Mouse (Mus musculus) MEL (cell line): ENCODE data around the gene Lmntd1. TPM values are rescaled to one million over a fixed set of nuclear protein-coding genes. Genes with fewer than 3 reads are reported as not detected.
A peak's percentile ranks its signal among the peaks of the same experiment; 100 is the strongest.

Experiments used
- DNase-seq: peaks from one replicate; pipeline ENCODE4 v3.0.0; 2011; ENCODE audit warnings: low read depth, low spot score
- H3K27ac ChIP-seq: 2 replicates; pipeline ENCODE4 v1.5.1; 2012; ENCODE audit warnings: low read depth, mild to moderate bottlenecking, control low read depth, low read length, moderate library complexity; ENCODE audit not compliant: control insufficient read depth
- H3K27me3 ChIP-seq, 2 experiments: fragments of 150-350 bp in 1 of 2; sonication (generic) in 1 of 2; 2 replicates each; pipeline ENCODE4 v1.6.1; 2012; ENCODE audit warnings: low read length in 2 of 2, mild to moderate bottlenecking in 2 of 2, improper control_type of control experiment in 1 of 2, moderate library complexity in 1 of 2; ENCODE audit not compliant: insufficient read depth in 2 of 2, control insufficient read depth in 1 of 2
- H3K36me3 ChIP-seq, 2 experiments: 2 replicates each; pipeline ENCODE4 v1.6.1; 2012 to 2014; ENCODE audit warnings: low read length in 2 of 2, improper control_type of control experiment in 1 of 2, inconsistent platforms in 1 of 2, mild to moderate bottlenecking in 1 of 2; ENCODE audit not compliant: insufficient read depth in 2 of 2, control insufficient read depth in 1 of 2
- H3K4me1 ChIP-seq, 2 experiments: fragments of 150-350 bp in 1 of 2; sonication (generic) in 1 of 2; 2 replicates each; pipeline ENCODE4 v1.6.1; 2012; ENCODE audit warnings: low read length in 2 of 2, improper control_type of control experiment in 1 of 2, mild to moderate bottlenecking in 1 of 2; ENCODE audit not compliant: insufficient read depth in 2 of 2, control insufficient read depth in 1 of 2
- H3K4me3 ChIP-seq, 2 experiments: fragments of 150-350 bp in 1 of 2; sonication (generic) in 1 of 2; 2 replicates each; pipeline ENCODE4 v1.5.1; 2012; ENCODE audit warnings: low read depth in 2 of 2, low read length in 2 of 2, mild to moderate bottlenecking in 2 of 2, moderate library complexity in 2 of 2, control low read depth in 1 of 2, improper control_type of control experiment in 1 of 2; ENCODE audit not compliant: control insufficient read depth in 1 of 2, insufficient read depth in 1 of 2
- H3K79me2 ChIP-seq: 2 replicates; pipeline ENCODE4 v1.6.1; 2012; ENCODE audit warnings: mild to moderate bottlenecking, low read length, moderate library complexity; ENCODE audit not compliant: control insufficient read depth, poor library complexity, insufficient read depth
- H3K9ac ChIP-seq: 2 replicates; pipeline ENCODE4 v1.6.1; 2012; ENCODE audit warnings: low read depth, mild to moderate bottlenecking, control low read depth, low read length, moderate library complexity; ENCODE audit not compliant: control insufficient read depth, poor library complexity, severe bottlenecking
- H3K9me3 ChIP-seq: fragments of 150-350 bp; sonication (generic); replicated peaks from 2 replicates; pipeline ENCODE4 v1.6.1; 2012; ENCODE audit warnings: mild to moderate bottlenecking, low read length, improper control_type of control experiment, moderate library complexity; ENCODE audit not compliant: insufficient read depth
- CHD2 ChIP-seq: IDR thresholded peaks from 2 replicates; pipeline ENCODE4 v1.6.1; 2011; ENCODE audit warnings: low read length, improper control_type of control experiment
- ELF1 ChIP-seq: IDR thresholded peaks from 2 replicates; pipeline ENCODE4 v1.6.1; 2014; ENCODE audit warnings: low read depth, mild to moderate bottlenecking, inconsistent platforms, low read length, improper control_type of control experiment, moderate library complexity
- EP300 ChIP-seq, 2 experiments: IDR thresholded peaks; 2 replicates each; pipeline ENCODE4 v1.6.1; 2011; ENCODE audit warnings: improper control_type of control experiment in 2 of 2, low read length in 2 of 2, low read depth in 1 of 2, mild to moderate bottlenecking in 1 of 2
- GATA1 ChIP-seq: IDR thresholded peaks from 2 replicates; pipeline ENCODE4 v1.6.1; 2011; ENCODE audit warnings: low read depth, low read length, improper control_type of control experiment
- JUND ChIP-seq: IDR thresholded peaks from 2 replicates; pipeline ENCODE4 v1.6.1; 2011; ENCODE audit warnings: low read depth, mild to moderate bottlenecking, improper control_type of control experiment, low read length
- MAFK ChIP-seq: IDR thresholded peaks from 2 replicates; pipeline ENCODE4 v1.6.1; 2011; ENCODE audit warnings: low read depth, mild to moderate bottlenecking, low read length, improper control_type of control experiment, borderline replicate concordance
- MAZ ChIP-seq: IDR thresholded peaks from 2 replicates; pipeline ENCODE4 v1.6.1; 2012; ENCODE audit warnings: low read depth, mild to moderate bottlenecking, inconsistent platforms, low read length, improper control_type of control experiment
- MXI1 ChIP-seq: IDR thresholded peaks from 2 replicates; pipeline ENCODE4 v1.6.1; 2011; ENCODE audit warnings: mild to moderate bottlenecking, low read depth, low read length, improper control_type of control experiment
- MYC ChIP-seq: IDR thresholded peaks from 2 replicates; pipeline ENCODE4 v1.6.1; 2011; ENCODE audit warnings: low read depth, mild to moderate bottlenecking, low read length, improper control_type of control experiment, moderate library complexity
- NELFE ChIP-seq: IDR thresholded peaks from 2 replicates; pipeline ENCODE4 v1.6.1; 2011; ENCODE audit warnings: low read depth, low read length, improper control_type of control experiment
- POLR2A ChIP-seq, 2 experiments: IDR thresholded peaks; 2 replicates each; pipeline ENCODE4 v1.6.1; 2011 to 2012; ENCODE audit warnings: low read length in 2 of 2, mild to moderate bottlenecking in 2 of 2, control low read depth in 1 of 2, improper control_type of control experiment in 1 of 2, low read depth in 1 of 2, moderate library complexity in 1 of 2; ENCODE audit not compliant: control insufficient read depth in 1 of 2, insufficient read depth in 1 of 2, poor library complexity in 1 of 2
- RCOR1 ChIP-seq: IDR thresholded peaks from 2 replicates; pipeline ENCODE4 v1.6.1; 2012; ENCODE audit warnings: low read depth, mild to moderate bottlenecking, inconsistent platforms, low read length, improper control_type of control experiment
- SIN3A ChIP-seq: IDR thresholded peaks from 2 replicates; pipeline ENCODE4 v1.6.1; 2012; ENCODE audit warnings: low read length, improper control_type of control experiment, inconsistent platforms
- TAL1 ChIP-seq: IDR thresholded peaks from 2 replicates; pipeline ENCODE4 v1.6.1; 2012; ENCODE audit warnings: mild to moderate bottlenecking, inconsistent platforms, low read length, moderate library complexity, mixed read lengths
- TBP ChIP-seq: IDR thresholded peaks from 2 replicates; pipeline ENCODE4 v1.8.0; 2011; ENCODE audit warnings: low read depth, low read length, improper control_type of control experiment
- TCF12 ChIP-seq: IDR thresholded peaks from 2 replicates; pipeline ENCODE4 v1.6.1; 2014; ENCODE audit warnings: low read depth, mild to moderate bottlenecking, inconsistent platforms, low read length, improper control_type of control experiment, moderate library complexity
- USF2 ChIP-seq, 2 experiments: IDR thresholded peaks; 2 replicates each; pipeline ENCODE4 v1.6.1; 2011 to 2012; ENCODE audit warnings: improper control_type of control experiment in 2 of 2, low read length in 2 of 2, borderline replicate concordance in 1 of 2, inconsistent platforms in 1 of 2, low read depth in 1 of 2, mild to moderate bottlenecking in 1 of 2; ENCODE audit not compliant: insufficient read depth in 1 of 2
- ZC3H11A ChIP-seq: IDR thresholded peaks from 2 replicates; pipeline ENCODE4 v1.6.1; 2012; ENCODE audit warnings: low read depth, mild to moderate bottlenecking, inconsistent platforms, low read length, improper control_type of control experiment
- ZMIZ1 ChIP-seq: IDR thresholded peaks from 2 replicates; pipeline ENCODE4 v1.6.1; 2012; ENCODE audit warnings: low read depth, mild to moderate bottlenecking, inconsistent platforms, low read length, improper control_type of control experiment, moderate library complexity
- polyA plus RNA-seq, 2 experiments: library from polyadenylated mRNA; stranded (reverse) in 1 of 2; unstranded in 1 of 2; fragments of >175 nt in 1 of 2; fragments of >200 nt in 1 of 2; gene quantifications; 2 replicates each; pipeline versions ENCODE4 v1.2.1 to v1.2.4; 2012; ENCODE audit warnings: low replicate concordance in 2 of 2, low read depth in 1 of 2; ENCODE audit not compliant: insufficient read length in 2 of 2, insufficient read depth in 1 of 2, missing spikeins in 1 of 2
- total RNA-seq: library from RNA; depleted of rRNA; stranded (reverse); fragments of 300-350 nt; gene quantifications from 2 replicates; pipeline ENCODE4 v1.2.3, GENCODE M21; 2012

Lmntd1 gene
- total and polyA plus RNA-seq, 3 experiments, result not detected

DNA sequence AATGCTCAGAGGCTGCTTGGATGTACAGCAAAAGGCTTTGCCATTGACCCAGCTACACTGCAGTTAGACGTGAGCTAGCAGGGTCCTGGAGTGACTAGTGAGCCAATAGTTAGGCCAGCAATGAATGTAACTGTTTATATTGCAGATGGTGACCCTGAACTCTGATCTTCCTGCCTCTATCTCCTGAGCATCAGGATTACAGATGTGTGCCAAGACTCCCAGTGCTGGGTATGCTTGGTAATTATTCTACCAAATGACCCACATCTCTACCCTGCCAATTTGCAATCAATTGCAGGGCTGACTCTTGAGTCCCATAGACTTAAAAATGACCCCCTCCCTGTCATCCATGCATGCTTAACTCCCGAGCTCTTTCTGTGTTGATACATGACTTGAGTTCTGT is 269.4 kb downstream of the Lmntd1 start:
- Histone ChIP-seq H3K27ac (no peak overlapping the region), H3K9me3 (no peaks in the 10 kb centered on the region), H3K9ac (no peak overlapping the region), H3K4me1 (peaks cover 0 to 3% of the 10 kb centered on the region in 2 experiments; a peak in 3 of 4 replicates), H3K79me2 (no peaks in the 10 kb centered on the region), H3K36me3 (no peaks in the 10 kb centered on the region), H3K27me3 (no peaks in the 10 kb centered on the region), H3K4me3 (no peak overlapping the region)
- DNase-seq, result no peak
- TF ChIP-seq EP300 (IDR thresholded peaks at IDR 0.05; ENCODE audit: low read depth in 1 of 2, low read length in 2 of 2) (no peak), RCOR1 (no peak), TCF12 (no peak), TAL1 (no peak), GATA1 (no peak), ZMIZ1 (no peak), MXI1 (no peak), CHD2 (no peak), USF2 (IDR thresholded peaks at IDR 0.05; ENCODE audit: borderline replicate concordance in 1 of 2, insufficient read depth in 1 of 2, low read depth in 1 of 2, low read length in 2 of 2) (no peak), MYC (no peak), JUND (no peak), ZC3H11A (no peak)

DNA sequence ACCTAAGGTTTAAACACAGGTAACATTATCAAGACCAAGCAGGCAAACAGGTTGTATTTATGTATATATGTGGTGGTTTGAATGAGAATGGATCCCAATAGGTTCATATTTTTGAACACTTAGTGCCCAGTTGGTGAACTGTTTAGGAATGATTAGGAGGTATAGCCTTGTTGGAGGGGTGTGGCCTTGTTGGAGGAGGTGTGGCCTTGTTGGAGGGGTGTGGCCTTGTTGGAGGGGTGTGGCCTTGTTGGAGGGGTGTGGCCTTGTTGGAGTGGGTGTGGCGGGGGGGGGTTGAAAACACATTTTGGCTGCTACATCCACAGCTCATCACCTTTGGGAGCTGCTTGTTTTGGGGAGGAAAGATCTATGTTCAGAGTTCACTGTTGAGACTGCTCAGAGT is 270.7 kb downstream of the Lmntd1 start:
- H3K27ac ChIP-seq, result no peak overlapping the region
- H3K36me3 ChIP-seq, result no peaks in the 10 kb centered on the region; a peak in 1 of 4 replicates
- H3K4me1 ChIP-seq, result peaks cover 0 to 2% of the 10 kb centered on the region in 2 experiments; a peak in 3 of 4 replicates
- TF ChIP-seq SIN3A (no peak; the same call in none of the 2 replicates), MAZ (peak; percentile 23; the same call in 1 of the 2 replicates)
- H3K9me3 ChIP-seq, result no peaks in the 10 kb centered on the region
- DNase-seq, result peak; percentile 57
- no peaks in the 10 kb centered on the region for H3K79me2 ChIP-seq
- no peaks in the 10 kb centered on the region; a peak in 1 of 4 replicates for H3K27me3 ChIP-seq
- no peak overlapping the region for H3K9ac ChIP-seq
- H3K4me3 ChIP-seq, result peak overlapping the region; percentile 64 to 68; a peak in 3 of 4 replicates

- peak; percentile 43; the same call in 1 of the 2 replicates for TF ChIP-seq ELF1
- peak; percentile 27; the same call in 1 of the 2 replicates for TF ChIP-seq TBP
- no peak for TF ChIP-seq GATA1
- peak; percentile 5; the same call in 1 of the 2 replicates for TF ChIP-seq SIN3A
- 0 out of 2 replicates have a peak, but pooled peaks have one; percentile 19 for TF ChIP-seq NELFE
- no peak for TF ChIP-seq MAFK
- 0 out of 4 replicates have a peak, but pooled peaks of 1 of the 2 experiments have one; percentile 38 for TF ChIP-seq POLR2A (IDR thresholded peaks at IDR 0.05; ENCODE audit: control insufficient read depth in 1 of 2, insufficient read depth in 1 of 2, low read depth in 1 of 2, low read length in 2 of 2, poor library complexity in 1 of 2)
- Histone ChIP-seq H3K9me3 (no peaks in the 10 kb centered on the region), H3K9ac (peak overlapping the region; percentile 60), H3K36me3 (no peaks in the 10 kb centered on the region; a peak in 1 of 4 replicates), H3K27me3 (no peaks in the 10 kb centered on the region; a peak in 1 of 4 replicates), H3K27ac (peak overlapping the region; percentile 15; the same call in 1 of the 2 replicates), H3K4me1 (no peaks in the 10 kb centered on the region; a peak in 3 of 4 replicates), H3K79me2 (no peaks in the 10 kb centered on the region), H3K4me3 (peak overlapping the region; percentile 64 to 68)
- DNase-seq, result peak; percentile 78
Measured at GRCm38 (mm10) chr6:145342836-145343235, 271.3 kb downstream of the Lmntd1 start.
